Mouse (Mus musculus) left cerebral cortex, postnatal 25 days (tissue): ENCODE measurements around the gene Scn2b. TPM values are rescaled to one million over a fixed set of nuclear protein-coding genes. Genes with fewer than 3 reads are reported as not detected.

ENCODE experiments used
- DNase-seq, 2 experiments: peaks; one replicate each; pipeline ENCODE4 v3.0.0; 2022; ENCODE audit warnings: low spot score in 2 of 2, mixed read lengths in 1 of 2
- intact Hi-C: fragments of 180-260 bp; cut with DNase I; formaldehyde crosslinking; loops from one replicate; pipeline ENCODE4 v1.15.1; 2025
- total RNA-seq, 2 experiments: library from RNA; stranded (reverse); gene quantifications; 2 replicates each; pipeline ENCODE4 v1.2.3; 2021

The Scn2b gene
- total RNA-seq, 2 experiments from 2014 or later: 245 to 264 TPM

GRCm38 (mm10) chr9:45150933-45151332 is 33.4 kb downstream of the Scn2b start:
- no peak for DNase-seq
- intact Hi-C loops: no loop called here

GRCm38 (mm10) chr9:45153361-45153760 is 35.8 kb downstream of the Scn2b start:
- DNase-seq: no peak
- intact Hi-C loops: no loop called here

- DNase-seq: peak in 1 of 2 experiments; percentile 78
- intact Hi-C loops: no loop called here
These were observed 50.3 kb downstream of the Scn2b start for GRCm38 (mm10) chr9:45167903-45168302.

GRCm38 (mm10) chr9:45170150-45170549 is 52.6 kb downstream of the Scn2b start:
- peak; percentile 55 to 89 for DNase-seq
- intact Hi-C loops: loop anchor here (2.0 kb wide), 1 partner anchor 15 kb away; no protein-coding TSS in a partner anchor

- intact Hi-C loops: loop anchor here (2.0 kb wide), 1 partner anchor 14 kb away; no protein-coding TSS in a partner anchor
- DNase-seq: no peak
These were observed 53.6 kb downstream of the Scn2b start for GRCm38 (mm10) chr9:45171073-45171610.

- no peak for DNase-seq
- intact Hi-C loops: no loop called here
These were observed 55.9 kb downstream of the Scn2b start for GRCm38 (mm10) chr9:45173475-45173874.

- intact Hi-C loops: no loop called here
- DNase-seq: no peak
These were observed 61.7 kb downstream of the Scn2b start for GRCm38 (mm10) chr9:45179282-45179681.

Other genes starting within 250 kb of the Scn2b start
- gene Kmt2a, start 236.5 kb upstream of the Scn2b start, total RNA-seq: 10 to 100 TPM; 54.6 to 58.6 TPM
- gene Atp5l, start 197.0 kb upstream of the Scn2b start, total RNA-seq: 100 to 1,000 TPM; 339 to 353 TPM
- 10 to 100 TPM; 73.0 to 75.4 TPM for gene Ube4a, start 152.2 kb upstream of the Scn2b start, total RNA-seq
- gene Cd3g, start 137.4 kb upstream of the Scn2b start, total RNA-seq: not detected
- not detected for gene Cd3d, start 136.0 kb upstream of the Scn2b start, total RNA-seq
- not detected for gene Cd3e, start 108.2 kb upstream of the Scn2b start, total RNA-seq
- gene Mpzl2, start 78.0 kb upstream of the Scn2b start, total RNA-seq: 1 to 10 TPM; 1.3 to 1.9 TPM
- 1 to 10 TPM; 4.0 to 6.4 TPM for gene Mpzl3, start 62.6 kb upstream of the Scn2b start, total RNA-seq
- gene Jaml, start 38.6 kb upstream of the Scn2b start, total RNA-seq: under 1 TPM; 0.87 to 0.89 TPM
- 100 to 1,000 TPM in 1 of 2 experiments, 10 to 100 TPM in 1; 26.7 to 103 TPM for gene Scn4b, start 20.6 kb downstream of the Scn2b start, total RNA-seq
- 1 to 10 TPM; 1.1 to 1.5 TPM for gene BC049352, start 64.2 kb downstream of the Scn2b start, total RNA-seq
- gene Tmprss4, start 86.3 kb downstream of the Scn2b start, total RNA-seq: under 1 TPM in 1 of 2 experiments, not detected in 1; 0.41 TPM
- gene Il10ra, start 151.4 kb downstream of the Scn2b start, total RNA-seq: 1 to 10 TPM; 3.0 to 4.1 TPM
- not detected for gene Tmprss13, start 201.3 kb downstream of the Scn2b start, total RNA-seq